Mouse (Mus musculus) CD8-positive naive resting alpha-beta T cell, adult 2 months (primary cell): Measurements from ENCODE around the gene Tulp3.

ENCODE experiments used
- DNase-seq, 2 experiments: peaks; one replicate each; pipeline ENCODE4 v3.0.0; 2022; ENCODE audit warnings: low read depth in 2 of 2, low spot score in 2 of 2

Tulp3 gene

GRCm38 (mm10) chr6:128298246-128298645, 57.4 kb downstream of the Tulp3 start:
- no peak for DNase-seq

- DNase-seq: no peak
Measured at GRCm38 (mm10) chr6:128296750-128297393, 58.8 kb downstream of the Tulp3 start.

- no peak for DNase-seq
Measured at GRCm38 (mm10) chr6:128295876-128296749, 59.5 kb downstream of the Tulp3 start.

GRCm38 (mm10) chr6:128291284-128291683, 64.4 kb downstream of the Tulp3 start:
- no peak for DNase-seq

GRCm38 (mm10) chr6:128288681-128289080, 67.0 kb downstream of the Tulp3 start:
- no peak for DNase-seq

GRCm38 (mm10) chr6:128285792-128286430, 69.7 kb downstream of the Tulp3 start:
- DNase-seq: no peak

- DNase-seq: no peak
Measured at GRCm38 (mm10) chr6:128282126-128282525, 73.5 kb downstream of the Tulp3 start.

- DNase-seq: no peak
Measured at GRCm38 (mm10) chr6:128280472-128281145, 75.0 kb downstream of the Tulp3 start.

- DNase-seq: no peak
Measured at GRCm38 (mm10) chr6:128279608-128280007, 76.0 kb downstream of the Tulp3 start.

- DNase-seq: no peak
Measured at GRCm38 (mm10) chr6:128279099-128279498, 76.6 kb downstream of the Tulp3 start.

- DNase-seq: no peak
Measured at GRCm38 (mm10) chr6:128277132-128278085, 78.2 kb downstream of the Tulp3 start.

- DNase-seq: no peak
Measured at GRCm38 (mm10) chr6:128276349-128276748, 79.3 kb downstream of the Tulp3 start.

- no peak for DNase-seq
Measured at GRCm38 (mm10) chr6:128275506-128276064, 80.1 kb downstream of the Tulp3 start.

- DNase-seq: no peak
Measured at GRCm38 (mm10) chr6:128273507-128273906, 82.1 kb downstream of the Tulp3 start.

- DNase-seq: no peak
Measured at GRCm38 (mm10) chr6:128272754-128273153, 82.9 kb downstream of the Tulp3 start.
